Mouse (Mus musculus) cerebellum, adult 2 months (tissue): ENCODE measurements around the gene Lair1. TPM values are rescaled to one million over a fixed set of nuclear protein-coding genes. Genes with fewer than 3 reads are reported as not detected.

Experiments
- DNase-seq, 2 experiments: peaks; one replicate each; pipeline ENCODE4 v3.0.0; 2021
- H3K27ac ChIP-seq: fragments of 200-500 bp; 2 replicates; pipeline ENCODE4 v1.5.1; 2012; ENCODE audit warnings: low read length, control low read depth, inconsistent platforms; ENCODE audit not compliant: insufficient read depth
- H3K27me3 ChIP-seq: fragments of 200-500 bp; 2 replicates; pipeline ENCODE4 v1.6.1; 2012; ENCODE audit warnings: inconsistent platforms, mild to moderate bottlenecking, low read length, moderate library complexity; ENCODE audit not compliant: control insufficient read depth, insufficient read depth
- H3K4me1 ChIP-seq: fragments of 200-500 bp; 2 replicates; pipeline ENCODE4 v1.6.1; 2011; ENCODE audit warnings: low read length; ENCODE audit not compliant: control insufficient read depth, insufficient read depth
- H3K4me3 ChIP-seq: fragments of 200-500 bp; replicated peaks from 2 replicates; pipeline ENCODE3; 2011; ENCODE audit warnings: mild to moderate bottlenecking, low read depth, low read length, control low read depth; ENCODE audit not compliant: insufficient read depth
- CTCF ChIP-seq: fragments of 200-500 bp; IDR thresholded peaks from 2 replicates; pipeline ENCODE4 v1.5.1; 2011; ENCODE audit warnings: low read depth, mild to moderate bottlenecking, control low read depth, low read length, moderate library complexity, borderline replicate concordance; ENCODE audit not compliant: insufficient read depth
- POLR2A ChIP-seq: fragments of 200-500 bp; IDR thresholded peaks from 2 replicates; pipeline ENCODE4 v1.6.1; 2011; ENCODE audit warnings: low read length, control low read depth, borderline replicate concordance; ENCODE audit not compliant: insufficient read depth
- WGBS: fragments of 180-500 bp; shearing (Covaris S2); methylation state at CpG from one replicate; pipeline ENCODE4 v1.1.7; 2018; 5-methylcytosine and 5-hydroxymethylcytosine counted together
- polyA plus RNA-seq: library from polyadenylated mRNA; depleted of rRNA; stranded (reverse); fragments of >200 nt; gene quantifications from 2 replicates; pipeline ENCODE4 v1.2.3, GENCODE M21; 2012; rRNA removed

Gene Lair1
- 4.6 and 5.0 TPM in 2 replicates for polyA plus RNA-seq

- WGBS = 60% methylated on average over 2 of the region's 2 CpGs
- DNase-seq = no peak
These were observed at the start of gene Lair1 for GRCm38 (mm10) chr7:4063013-4063412. TSS of gene Lair1 (minus strand) at chr7:4063204.

GRCm38 (mm10) chr7:4111766-4112165, 48.8 kb upstream of the Lair1 start:
- WGBS = 11% methylated on average over 3 of the region's 3 CpGs
- H3K4me1 ChIP-seq = no peaks in the 10 kb centered on the region
- peak in 1 of 2 experiments; percentile 43 for DNase-seq

More at GRCm38 (mm10) chr7:4063013-4063412, at the start of gene Lair1:
- H3K27ac ChIP-seq = no peak within 1 kb of the TSS
- no peak within 1 kb of the TSS for H3K4me3 ChIP-seq
- no peaks in the 10 kb centered on the region for H3K27me3 ChIP-seq
- TF ChIP-seq CTCF (no peak), POLR2A (no peak)
- no peaks in the 10 kb centered on the region; the same call in 1 of the 2 replicates for H3K4me1 ChIP-seq

GRCm38 (mm10) chr7:4103411-4103810, 40.4 kb upstream of the Lair1 start:
- Histone ChIP-seq H3K27me3 (no peaks in the 10 kb centered on the region), H3K27ac (no peak overlapping the region), H3K4me3 (no peak overlapping the region), H3K4me1 (no peaks in the 10 kb centered on the region)
- peak in 1 of 2 experiments; percentile 58 for DNase-seq
- WGBS = 19% methylated on average over 4 of the region's 4 CpGs
- TF ChIP-seq POLR2A (no peak), CTCF (peak; percentile 61; the same call in 1 of the 2 replicates)

More at GRCm38 (mm10) chr7:4111766-4112165, 48.8 kb upstream of the Lair1 start:
- H3K27me3 ChIP-seq = no peaks in the 10 kb centered on the region
- no peak overlapping the region for H3K4me3 ChIP-seq
- no peak for TF ChIP-seq POLR2A
- TF ChIP-seq CTCF = no peak
- H3K27ac ChIP-seq = peak overlapping the region; percentile 47; the same call in 1 of the 2 replicates

- no peak overlapping the region for H3K4me3 ChIP-seq
- H3K27me3 ChIP-seq = no peaks in the 10 kb centered on the region
- H3K4me1 ChIP-seq = no peaks in the 10 kb centered on the region
- no peak overlapping the region for H3K27ac ChIP-seq
- WGBS = 78% methylated on average over 5 of the region's 5 CpGs
- no peak for DNase-seq
- TF ChIP-seq POLR2A (no peak), CTCF (no peak)
These were observed 38.1 kb upstream of the Lair1 start for GRCm38 (mm10) chr7:4101144-4101543.

DNA sequence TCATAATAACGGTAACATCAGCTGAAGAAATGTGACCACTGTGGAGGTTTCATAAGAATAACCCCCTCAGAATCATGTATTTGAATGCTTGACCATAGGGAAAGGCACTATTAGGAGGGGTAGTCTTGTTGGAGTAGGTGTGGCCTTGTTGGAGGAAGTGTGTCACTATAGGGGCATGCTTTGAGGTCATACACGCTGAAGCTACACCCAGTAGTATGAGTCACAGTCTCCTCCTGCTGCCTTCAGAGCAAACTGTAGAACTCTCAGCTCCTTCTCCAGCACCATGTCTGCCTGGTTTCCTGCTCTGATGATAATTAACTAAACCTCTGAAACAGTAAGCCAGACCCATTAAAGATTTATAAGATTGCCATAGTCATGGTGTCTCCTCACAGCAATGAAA, 35.8 kb upstream of the Lair1 start:
- Histone ChIP-seq H3K4me1 (no peaks in the 10 kb centered on the region), H3K4me3 (no peak overlapping the region), H3K27me3 (no peaks in the 10 kb centered on the region), H3K27ac (no peak overlapping the region)
- no peak for TF ChIP-seq CTCF
- no peak for TF ChIP-seq POLR2A
- no peak for DNase-seq
- WGBS = 79% methylated on average over 2 of the region's 2 CpGs

DNA sequence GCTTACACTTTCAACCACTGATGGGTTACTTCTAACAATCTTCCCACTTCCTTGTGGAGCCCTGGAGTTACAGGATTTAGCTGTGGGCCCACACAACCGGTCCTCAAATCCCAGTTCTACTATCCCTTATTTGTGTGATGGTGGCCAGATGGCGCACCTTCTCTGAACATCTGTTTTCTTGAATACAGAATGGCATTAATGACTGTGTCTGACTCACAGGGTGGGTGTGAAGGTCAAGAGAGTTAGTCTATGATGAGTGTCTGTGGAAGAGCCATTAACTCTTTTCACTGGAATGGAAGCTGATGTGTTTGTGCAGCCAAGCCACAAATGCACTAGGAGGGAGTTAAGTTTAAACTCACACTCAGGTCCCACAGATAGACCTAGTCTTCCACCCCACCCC, 35.3 kb upstream of the Lair1 start:
- WGBS = 72% methylated on average over 2 of the region's 2 CpGs
- Histone ChIP-seq H3K27me3 (no peaks in the 10 kb centered on the region), H3K27ac (no peak overlapping the region), H3K4me1 (no peaks in the 10 kb centered on the region), H3K4me3 (no peak overlapping the region)
- no peak for DNase-seq
- TF ChIP-seq POLR2A = no peak

DNA sequence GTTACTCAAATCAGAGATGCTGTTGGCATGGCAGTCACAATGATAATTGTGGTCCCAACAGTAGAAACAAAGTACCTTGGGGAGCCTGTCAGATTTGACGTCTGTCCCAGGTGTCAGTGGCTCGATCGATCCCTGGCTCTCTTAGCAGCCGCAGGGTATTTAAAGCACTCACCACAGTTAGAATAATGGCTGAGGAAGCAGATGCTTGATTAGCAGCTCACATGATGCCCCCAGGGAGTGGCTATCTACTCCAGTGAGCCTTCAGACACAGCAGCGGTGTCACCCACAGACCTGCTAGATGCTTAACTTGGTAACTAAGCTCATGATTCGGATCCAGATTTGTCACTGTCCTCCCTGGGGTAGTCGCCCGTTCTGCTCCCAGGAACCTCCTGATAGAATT, 28.2 kb upstream of the Lair1 start:
- DNase-seq = no peak
- Histone ChIP-seq H3K4me3 (no peak overlapping the region), H3K4me1 (no peaks in the 10 kb centered on the region), H3K27me3 (no peaks in the 10 kb centered on the region), H3K27ac (no peak overlapping the region)
- TF ChIP-seq POLR2A = no peak
- TF ChIP-seq CTCF = no peak
- WGBS = 49% methylated on average over 8 of the region's 8 CpGs

DNA sequence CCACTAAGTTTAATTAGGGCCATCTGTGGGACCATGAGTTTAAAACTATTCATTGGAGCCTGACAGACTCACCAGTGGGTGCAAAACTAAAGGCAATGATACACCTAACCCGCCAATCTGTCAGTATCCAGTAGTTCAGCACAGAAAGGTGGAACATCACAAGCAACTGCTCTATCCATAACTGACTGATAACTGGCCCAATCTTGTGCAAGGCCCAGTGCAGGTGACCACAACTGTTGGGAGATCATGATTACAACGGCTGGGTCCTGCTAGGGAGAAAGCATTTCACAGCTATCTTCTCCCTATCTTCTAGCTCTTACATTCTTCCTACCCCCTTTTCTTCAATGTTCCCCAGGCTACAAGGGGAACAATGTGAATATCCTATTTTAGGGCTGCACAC, 25.7 kb upstream of the Lair1 start:
- Histone ChIP-seq H3K4me1 (no peaks in the 10 kb centered on the region), H3K27me3 (no peaks in the 10 kb centered on the region), H3K27ac (no peak overlapping the region), H3K4me3 (no peak overlapping the region)
- no peak for DNase-seq
- TF ChIP-seq POLR2A = no peak
- TF ChIP-seq CTCF = no peak
- 82% methylated on average over 2 of the region's 2 CpGs for WGBS
